Mouse (Mus musculus) limb, embryonic 10.5 days (tissue): ENCODE measurements at regions not wholly inside any gene's neighbourhood (a gene's known extent, or its start where the extent isn't known, plus 50 kb on each side); places are given as distances from the start of the nearest gene placed in this dataset.
A peak's percentile ranks its signal among the peaks of the same experiment; 100 is the strongest.

ENCODE experiments used
- DNase-seq: peaks from one replicate; pipeline ENCODE4 v3.0.0-alpha.2; 2017; ENCODE audit warnings: low spot score
- H3K27ac ChIP-seq: fragments of 300-500 bp; sonication (generic); 2 replicates; pipeline ENCODE4 v1.5.1; 2016; ENCODE audit warnings: mild to moderate bottlenecking
- H3K27me3 ChIP-seq: fragments of 300-500 bp; sonication (generic); 2 replicates; pipeline ENCODE4 v1.6.1; 2016; ENCODE audit warnings: low read depth, mild to moderate bottlenecking; ENCODE audit not compliant: poor library complexity, severe bottlenecking
- H3K36me3 ChIP-seq: fragments of 300-500 bp; sonication (generic); 2 replicates; pipeline ENCODE4 v1.6.1; 2016; ENCODE audit warnings: mild to moderate bottlenecking, moderate library complexity
- H3K4me1 ChIP-seq: fragments of 300-500 bp; sonication (generic); 2 replicates; pipeline ENCODE4 v1.6.1; 2016
- H3K4me3 ChIP-seq: fragments of 300-500 bp; sonication (generic); 2 replicates; pipeline ENCODE4 v1.5.1; 2016; ENCODE audit warnings: mild to moderate bottlenecking, moderate library complexity
- H3K9me3 ChIP-seq: fragments of 300-500 bp; sonication (generic); replicated peaks from 2 replicates; pipeline ENCODE4 v1.6.1; 2016; ENCODE audit warnings: mild to moderate bottlenecking
- WGBS: fragments of 180-500 bp; shearing (Covaris S2); methylation state at CpG from one replicate; pipeline ENCODE4 v1.1.7; 2016; 5-methylcytosine and 5-hydroxymethylcytosine counted together

GRCm38 (mm10) chr14:54070240-54070639 lies 183.7 kb downstream of the Dad1 start:
- Histone ChIP-seq H3K27ac (no peak overlapping the region), H3K9me3 (no peaks in the 10 kb centered on the region), H3K27me3 (no peaks in the 10 kb centered on the region), H3K4me1 (peaks cover 12% of the 10 kb centered on the region), H3K36me3 (no peaks in the 10 kb centered on the region), H3K4me3 (no peak overlapping the region)
- no peak for DNase-seq

GRCm38 (mm10) chr14:54068684-54069083 lies 185.2 kb downstream of the Dad1 start:
- Histone ChIP-seq H3K36me3 (no peaks in the 10 kb centered on the region), H3K27ac (no peak overlapping the region), H3K9me3 (no peaks in the 10 kb centered on the region), H3K4me3 (no peak overlapping the region), H3K4me1 (peaks cover 12% of the 10 kb centered on the region), H3K27me3 (peaks cover 3% of the 10 kb centered on the region)
- no peak for DNase-seq
- 95% methylated on average over 1 of the region's 1 CpGs for WGBS

- Histone ChIP-seq H3K27ac (no peak overlapping the region), H3K36me3 (no peaks in the 10 kb centered on the region), H3K4me3 (no peak overlapping the region), H3K27me3 (peaks cover 5% of the 10 kb centered on the region), H3K4me1 (no peaks in the 10 kb centered on the region), H3K9me3 (no peaks in the 10 kb centered on the region)
- WGBS: 73% methylated on average over 4 of the region's 4 CpGs
- peak; percentile 16 for DNase-seq
These were observed 188.4 kb downstream of the Dad1 start for GRCm38 (mm10) chr14:54065466-54065865.

- H3K27ac ChIP-seq: no peak overlapping the region
- H3K27me3 ChIP-seq: peaks cover 5% of the 10 kb centered on the region
- H3K36me3 ChIP-seq: no peaks in the 10 kb centered on the region
- WGBS: 32% methylated on average over 11 of the region's 11 CpGs
- DNase-seq: peak; percentile 69
- H3K4me3 ChIP-seq: no peak overlapping the region
- no peaks in the 10 kb centered on the region for H3K9me3 ChIP-seq
- H3K4me1 ChIP-seq: no peaks in the 10 kb centered on the region; the same call in 1 of the 2 replicates
These were observed 189.1 kb downstream of the Dad1 start for GRCm38 (mm10) chr14:54064541-54065402.

GRCm38 (mm10) chr14:54061570-54061969 lies 192.3 kb downstream of the Dad1 start:
- peaks cover 5% of the 10 kb centered on the region for H3K27me3 ChIP-seq
- no peaks in the 10 kb centered on the region for H3K9me3 ChIP-seq
- DNase-seq: no peak
- no peak overlapping the region for H3K27ac ChIP-seq
- no peaks in the 10 kb centered on the region; the same call in 1 of the 2 replicates for H3K4me1 ChIP-seq
- no peaks in the 10 kb centered on the region for H3K36me3 ChIP-seq
- WGBS: 43% methylated on average over 3 of the region's 3 CpGs
- no peak overlapping the region for H3K4me3 ChIP-seq

GRCm38 (mm10) chr14:54059776-54060175 lies 194.1 kb downstream of the Dad1 start:
- H3K9me3 ChIP-seq: no peaks in the 10 kb centered on the region
- 24% methylated on average over 4 of the region's 4 CpGs for WGBS
- DNase-seq: peak; percentile 78
- H3K36me3 ChIP-seq: no peaks in the 10 kb centered on the region
- H3K4me1 ChIP-seq: no peaks in the 10 kb centered on the region; the same call in 1 of the 2 replicates
- H3K4me3 ChIP-seq: no peak overlapping the region
- H3K27ac ChIP-seq: no peak overlapping the region
- H3K27me3 ChIP-seq: peaks cover 5% of the 10 kb centered on the region

GRCm38 (mm10) chr14:54059096-54059495 lies 194.8 kb downstream of the Dad1 start:
- Histone ChIP-seq H3K9me3 (no peaks in the 10 kb centered on the region), H3K36me3 (no peaks in the 10 kb centered on the region), H3K27ac (no peak overlapping the region), H3K4me1 (no peaks in the 10 kb centered on the region; the same call in 1 of the 2 replicates), H3K4me3 (no peak overlapping the region), H3K27me3 (peaks cover 5% of the 10 kb centered on the region)
- no peak for DNase-seq
- 89% methylated on average over 6 of the region's 6 CpGs for WGBS

- WGBS: 61% methylated on average over 7 of the region's 7 CpGs
- H3K27ac ChIP-seq: no peak overlapping the region
- no peaks in the 10 kb centered on the region for H3K27me3 ChIP-seq
- H3K9me3 ChIP-seq: no peaks in the 10 kb centered on the region
- no peak overlapping the region for H3K4me3 ChIP-seq
- no peaks in the 10 kb centered on the region for H3K36me3 ChIP-seq
- no peak for DNase-seq
- H3K4me1 ChIP-seq: no peaks in the 10 kb centered on the region; the same call in 1 of the 2 replicates
These were observed 197.2 kb downstream of the Dad1 start for GRCm38 (mm10) chr14:54056691-54057090.

- 92% methylated on average over 6 of the region's 6 CpGs for WGBS
These were observed 198.5 kb downstream of the Dad1 start for GRCm38 (mm10) chr14:54055390-54055789.

GRCm38 (mm10) chr14:54042286-54042685 lies 211.6 kb downstream of the Dad1 start:
- no peaks in the 10 kb centered on the region for H3K27me3 ChIP-seq
- H3K9me3 ChIP-seq: no peaks in the 10 kb centered on the region
- no peak overlapping the region for H3K27ac ChIP-seq
- H3K4me1 ChIP-seq: no peaks in the 10 kb centered on the region
- H3K36me3 ChIP-seq: no peaks in the 10 kb centered on the region
- 95% methylated on average over 2 of the region's 2 CpGs for WGBS
- H3K4me3 ChIP-seq: no peak overlapping the region
- DNase-seq: no peak

More at GRCm38 (mm10) chr14:54055390-54055789, 198.5 kb downstream of the Dad1 start:
- H3K36me3 ChIP-seq: no peaks in the 10 kb centered on the region
- no peaks in the 10 kb centered on the region for H3K27me3 ChIP-seq
- no peaks in the 10 kb centered on the region; the same call in 1 of the 2 replicates for H3K4me1 ChIP-seq
- no peaks in the 10 kb centered on the region for H3K9me3 ChIP-seq
- no peak overlapping the region for H3K27ac ChIP-seq
- no peak overlapping the region for H3K4me3 ChIP-seq
- DNase-seq: no peak

GRCm38 (mm10) chr14:54040644-54041043 lies 213.3 kb downstream of the Dad1 start:
- H3K4me1 ChIP-seq: no peaks in the 10 kb centered on the region

GRCm38 (mm10) chr14:54034516-54034915 lies 219.4 kb downstream of the Dad1 start:
- DNase-seq: no peak
- WGBS: 81% methylated on average over 2 of the region's 2 CpGs
- Histone ChIP-seq H3K9me3 (no peaks in the 10 kb centered on the region), H3K27ac (no peak overlapping the region), H3K36me3 (no peaks in the 10 kb centered on the region), H3K4me1 (peaks cover 4% of the 10 kb centered on the region), H3K4me3 (no peak overlapping the region), H3K27me3 (no peaks in the 10 kb centered on the region)

More at GRCm38 (mm10) chr14:54040644-54041043, 213.3 kb downstream of the Dad1 start:
- no peaks in the 10 kb centered on the region for H3K27me3 ChIP-seq
- no peaks in the 10 kb centered on the region for H3K36me3 ChIP-seq
- no peak for DNase-seq
- WGBS: 84% methylated on average over 2 of the region's 2 CpGs
- H3K4me3 ChIP-seq: no peak overlapping the region
- H3K27ac ChIP-seq: no peak overlapping the region
- H3K9me3 ChIP-seq: no peaks in the 10 kb centered on the region

- Histone ChIP-seq H3K4me3 (no peak overlapping the region), H3K4me1 (peaks cover 42% of the 10 kb centered on the region), H3K27ac (no peak overlapping the region), H3K27me3 (peaks cover 4% of the 10 kb centered on the region; the same call in 1 of the 2 replicates), H3K36me3 (no peaks in the 10 kb centered on the region), H3K9me3 (no peaks in the 10 kb centered on the region)
- 46% methylated on average over 4 of the region's 4 CpGs for WGBS
- DNase-seq: peak; percentile 53
These were observed 230.4 kb downstream of the Dad1 start for GRCm38 (mm10) chr14:54023552-54023951.
